Mouse (Mus musculus) kidney, postnatal 25 days (tissue): ENCODE results near the gene Kif26b.

Experiments used
- DNase-seq, 2 experiments: peaks; one replicate each; pipeline ENCODE4 v3.0.0; 2021; ENCODE audit warnings: mixed read lengths in 2 of 2

Kif26b gene

DNA sequence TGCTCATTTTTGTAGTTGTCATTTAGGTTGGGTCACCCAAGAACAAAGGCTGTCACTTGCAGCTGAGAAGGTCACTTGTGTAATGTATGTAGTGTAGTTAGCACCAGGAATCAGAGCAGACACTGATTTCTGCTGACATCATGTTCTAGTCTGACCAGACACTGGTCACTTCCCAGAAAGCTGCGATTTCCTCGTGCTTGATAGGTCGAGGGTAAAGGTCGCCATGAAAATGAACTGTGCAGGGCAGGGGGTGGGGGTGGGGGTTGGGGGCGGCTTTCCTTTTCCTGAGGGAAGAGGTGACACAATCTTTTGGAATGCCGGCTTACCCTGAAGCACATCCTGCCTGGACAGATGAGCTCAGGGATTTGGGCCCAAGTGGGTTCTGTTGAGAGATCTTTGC lies 68.8 kb downstream of the Kif26b start:
- no peak for DNase-seq

DNA sequence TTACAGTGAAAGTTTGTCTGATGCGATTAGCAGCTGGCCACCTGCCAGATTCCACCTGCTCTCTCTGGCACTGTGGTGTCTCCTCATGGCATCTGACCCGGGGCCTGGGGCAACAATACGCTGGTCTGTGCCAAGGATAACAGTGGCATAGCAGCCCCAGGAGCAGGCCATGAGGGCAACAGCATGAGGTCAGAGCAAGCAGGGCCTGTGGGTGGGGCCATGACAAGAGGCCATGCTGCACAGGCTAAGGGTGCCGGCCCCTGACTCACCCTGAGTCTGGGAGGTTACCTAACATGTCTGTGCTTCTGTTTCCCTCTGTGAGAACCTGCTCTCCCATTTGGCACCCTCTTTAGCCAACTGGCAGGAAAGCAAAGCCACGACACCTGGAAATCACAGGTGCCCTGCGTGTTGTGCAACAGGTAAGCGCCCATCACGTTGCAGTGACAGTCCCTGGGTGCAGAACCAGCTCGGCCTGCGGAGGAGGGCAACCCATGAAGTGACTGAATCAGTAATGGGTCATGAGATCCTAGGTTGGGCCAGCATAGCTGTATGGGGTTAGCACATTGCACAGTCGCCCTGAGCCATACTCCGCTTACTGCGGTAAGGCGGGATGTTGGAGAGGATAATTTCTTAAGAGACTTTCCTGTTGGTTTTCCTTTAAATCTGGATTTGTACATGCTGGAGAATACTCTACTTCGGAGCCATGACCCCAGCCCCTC lies 72.1 kb downstream of the Kif26b start:
- DNase-seq: peak; percentile 14 to 56

DNA sequence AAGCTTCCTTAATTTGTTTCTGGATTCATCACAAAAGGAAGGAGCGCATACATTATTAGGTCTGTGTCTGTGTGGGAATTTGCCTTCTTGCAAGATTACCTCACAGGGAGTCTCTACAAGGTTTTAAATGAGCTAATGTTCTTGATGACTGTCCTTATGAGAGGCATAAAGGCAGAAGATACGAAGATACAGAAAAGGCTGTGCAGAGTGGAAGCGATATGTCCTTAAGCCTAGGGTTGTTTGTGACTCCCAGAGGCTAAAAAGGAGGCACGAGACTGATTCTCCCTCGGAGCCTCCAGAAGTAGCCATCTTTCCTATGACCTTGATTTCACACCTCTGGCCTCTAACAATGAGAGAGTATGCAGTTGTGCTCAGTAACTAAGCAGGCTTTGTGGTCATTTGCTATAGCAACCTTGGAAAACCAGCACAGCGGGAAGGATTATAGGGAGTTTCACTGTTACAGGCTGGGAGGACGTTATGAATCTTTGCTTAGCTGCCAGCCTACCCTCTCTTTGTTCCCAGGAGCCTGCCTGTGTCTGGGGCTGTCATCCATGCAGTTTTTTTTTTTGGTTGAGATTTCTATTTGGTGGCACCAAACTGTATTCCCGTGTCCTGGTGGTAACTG lies 80.3 kb downstream of the Kif26b start:
- no peak for DNase-seq

DNA sequence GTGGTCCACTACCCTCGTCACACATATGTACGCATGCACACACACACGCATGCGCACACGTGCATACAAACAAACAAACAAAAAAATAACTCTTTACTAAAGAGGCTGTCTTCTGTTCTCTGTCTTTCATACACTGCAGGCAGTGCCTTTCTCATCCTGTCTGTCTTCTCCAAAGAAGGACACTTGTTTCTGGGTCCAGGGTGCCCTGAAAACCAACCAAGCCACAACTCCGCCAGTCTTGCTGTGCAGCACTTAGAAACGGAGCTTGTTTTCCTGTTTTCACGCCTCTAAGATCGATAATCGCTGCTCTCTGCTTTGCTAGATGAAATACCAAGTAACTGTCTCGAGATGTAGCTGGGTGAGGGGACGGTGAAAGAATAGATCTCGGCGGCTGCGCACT lies 82.6 kb downstream of the Kif26b start:
- DNase-seq: no peak

DNA sequence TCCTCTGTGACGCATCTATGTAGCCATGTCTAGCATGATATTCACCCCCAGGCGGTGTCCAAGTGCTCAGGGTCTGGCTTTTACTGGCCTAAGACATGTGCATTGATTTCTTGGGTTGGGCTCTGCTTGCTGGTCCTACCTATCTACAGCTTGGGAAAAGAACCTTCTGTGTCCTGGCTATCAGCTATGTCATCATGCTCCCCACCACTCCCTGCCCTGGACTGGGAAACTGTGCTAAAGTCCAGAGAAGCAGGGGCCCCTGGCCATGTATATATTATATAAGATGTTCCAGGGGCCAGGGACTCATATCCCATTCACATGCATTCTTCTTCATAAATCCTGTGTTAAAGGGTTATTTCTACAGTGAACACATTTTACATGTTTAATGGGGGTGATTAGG lies 92.4 kb downstream of the Kif26b start:
- DNase-seq: no peak

DNA sequence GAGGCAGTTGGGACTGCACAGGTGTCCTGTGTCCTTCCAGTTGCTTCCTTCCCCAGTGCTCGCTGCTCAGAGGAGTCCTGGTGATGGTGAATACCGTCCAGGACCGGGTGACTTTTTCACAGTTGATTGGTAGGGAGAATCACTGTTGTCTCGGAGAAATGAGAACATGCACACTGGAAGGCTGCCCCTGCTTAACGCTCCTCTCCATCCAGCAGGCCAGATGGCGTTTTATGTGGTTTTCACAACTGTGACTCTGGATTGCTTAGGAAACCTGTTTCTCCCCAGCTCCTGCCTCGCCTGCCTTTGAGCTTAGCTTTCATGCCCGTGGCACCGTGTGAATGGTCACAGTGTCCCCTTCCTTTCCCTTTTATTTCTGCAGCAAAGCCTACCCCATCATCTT lies 95.0 kb downstream of the Kif26b start:
- DNase-seq: no peak

DNA sequence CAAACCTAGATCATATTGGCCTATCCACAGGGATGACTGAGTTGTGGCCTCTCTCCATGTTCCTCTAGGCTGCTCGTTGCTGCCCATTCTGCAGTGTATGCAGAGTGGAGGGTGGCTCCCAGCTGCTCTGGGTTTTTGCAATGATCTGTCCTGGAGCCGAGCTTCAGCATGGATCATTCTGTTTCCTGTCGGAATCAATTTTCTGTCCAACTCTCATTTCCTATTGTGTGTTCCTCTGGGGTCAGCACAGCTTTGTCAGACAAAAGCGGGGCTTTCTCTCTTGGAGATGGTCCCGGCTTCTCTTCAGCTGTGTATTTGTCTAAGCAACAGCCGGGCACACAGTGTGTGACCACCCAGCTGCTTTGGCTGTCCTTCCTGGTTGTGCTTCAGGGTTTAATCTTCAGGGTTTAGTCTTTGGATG lies 98.0 kb downstream of the Kif26b start:
- no peak for DNase-seq

DNA sequence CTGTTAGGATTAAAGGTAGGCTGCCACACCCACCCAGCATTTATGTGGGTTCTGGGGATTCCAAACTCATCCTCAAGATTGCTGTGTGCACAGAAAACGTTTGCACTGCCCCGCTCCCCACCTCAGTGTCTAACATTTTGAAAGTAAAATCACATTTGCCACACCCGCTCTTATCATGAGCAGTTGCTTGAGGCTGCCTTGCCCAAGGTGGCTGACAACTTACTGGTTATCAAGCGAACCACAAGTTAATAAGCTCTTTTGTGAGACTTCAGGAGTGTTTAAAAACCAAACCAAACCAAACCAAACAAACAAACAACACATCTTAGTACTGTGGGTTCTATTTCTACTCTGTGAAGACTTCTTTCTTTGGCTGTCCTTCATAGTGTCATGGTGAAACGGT lies 101.1 kb downstream of the Kif26b start:
- DNase-seq: no peak

DNA sequence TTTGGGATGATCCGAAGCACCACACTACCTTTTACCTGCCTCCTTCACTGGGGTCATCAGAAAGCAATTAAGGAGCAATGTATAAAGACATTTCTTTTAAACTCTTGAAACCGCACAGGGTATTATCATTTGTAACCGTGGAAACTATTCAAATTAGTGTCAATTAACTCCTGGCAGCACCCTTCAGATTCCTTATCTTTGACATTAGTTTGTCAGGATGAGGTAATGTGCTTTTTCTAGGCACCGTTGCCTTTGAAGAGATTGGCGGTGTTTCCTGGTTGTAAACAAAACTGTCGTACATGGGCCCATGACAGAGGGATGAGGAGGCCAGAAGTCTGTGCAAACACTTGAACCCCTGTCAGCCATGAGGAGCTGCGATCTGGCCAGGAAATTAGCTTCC lies 102.9 kb downstream of the Kif26b start:
- no peak for DNase-seq

DNA sequence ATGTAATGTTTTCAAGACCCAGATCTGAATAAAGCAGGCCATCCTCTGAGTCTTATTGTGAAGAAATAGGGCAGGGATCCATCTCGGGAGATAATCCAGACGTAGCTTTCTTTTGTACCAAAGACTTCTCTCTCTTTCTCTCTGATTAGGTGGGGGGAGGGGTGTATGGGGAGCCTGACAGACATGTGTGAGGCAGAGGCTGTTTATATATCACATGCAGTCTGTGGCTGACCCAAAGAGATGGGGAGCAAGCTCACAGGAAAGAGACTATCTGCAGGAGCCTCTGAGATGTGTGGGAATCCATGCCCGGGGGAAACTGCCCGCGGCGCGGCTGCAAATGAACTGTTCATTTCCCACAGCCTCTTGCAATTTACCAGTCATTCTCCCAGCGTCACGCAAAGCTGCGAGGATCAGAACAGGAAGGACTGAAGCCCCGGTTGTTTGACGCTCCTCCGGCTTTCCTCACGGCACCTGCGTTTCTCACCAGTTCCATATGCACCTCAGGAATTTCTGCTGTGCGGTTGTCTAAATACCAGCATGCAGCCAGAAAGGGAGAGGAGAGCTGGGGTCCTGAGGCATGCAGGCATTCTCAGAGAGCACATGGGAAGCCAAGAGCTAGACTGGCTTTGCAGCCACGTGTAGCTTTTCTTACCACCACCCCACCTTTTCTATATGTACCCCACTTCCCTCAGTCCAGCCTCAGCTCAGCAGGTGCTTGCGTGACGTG lies 105.6 kb downstream of the Kif26b start:
- no peak for DNase-seq

DNA sequence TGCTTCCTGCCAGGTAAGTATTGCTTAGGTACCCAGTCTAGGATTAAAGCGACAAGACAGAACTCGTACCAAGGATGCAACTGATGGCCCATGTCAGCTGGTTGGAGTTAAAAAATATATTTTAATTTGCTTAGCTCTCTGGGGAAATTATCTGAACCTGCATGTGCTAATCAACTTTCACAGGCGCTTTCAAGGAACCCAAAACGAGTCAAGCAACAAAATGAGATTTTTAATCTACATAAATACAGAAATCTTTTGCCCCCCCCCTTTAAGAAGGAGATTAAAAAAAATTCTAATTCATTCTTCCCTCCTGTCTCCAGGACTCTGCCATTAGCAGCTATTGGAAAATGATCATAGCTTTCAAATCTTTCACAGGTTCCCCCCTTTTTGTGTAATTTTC lies 106.5 kb downstream of the Kif26b start:
- no peak for DNase-seq

DNA sequence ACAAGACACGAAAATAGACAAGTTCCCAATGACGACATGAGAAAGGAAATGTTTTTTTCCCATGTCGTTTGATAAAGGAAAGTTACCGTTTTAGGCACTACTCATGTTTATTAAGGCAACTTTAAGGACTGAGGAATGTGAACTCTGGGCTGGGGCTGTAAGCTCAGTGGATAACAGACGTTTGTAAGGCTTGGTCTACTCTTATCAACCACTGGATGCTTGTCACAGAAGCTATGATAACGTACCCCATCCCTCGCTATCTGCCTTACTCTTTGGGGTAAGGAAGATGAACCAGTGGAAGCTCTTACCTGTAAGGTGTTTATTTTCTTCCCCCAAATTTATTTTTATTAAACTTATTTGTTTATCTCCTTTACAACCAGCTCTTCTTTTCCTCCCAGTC lies 108.4 kb downstream of the Kif26b start:
- no peak for DNase-seq

DNA sequence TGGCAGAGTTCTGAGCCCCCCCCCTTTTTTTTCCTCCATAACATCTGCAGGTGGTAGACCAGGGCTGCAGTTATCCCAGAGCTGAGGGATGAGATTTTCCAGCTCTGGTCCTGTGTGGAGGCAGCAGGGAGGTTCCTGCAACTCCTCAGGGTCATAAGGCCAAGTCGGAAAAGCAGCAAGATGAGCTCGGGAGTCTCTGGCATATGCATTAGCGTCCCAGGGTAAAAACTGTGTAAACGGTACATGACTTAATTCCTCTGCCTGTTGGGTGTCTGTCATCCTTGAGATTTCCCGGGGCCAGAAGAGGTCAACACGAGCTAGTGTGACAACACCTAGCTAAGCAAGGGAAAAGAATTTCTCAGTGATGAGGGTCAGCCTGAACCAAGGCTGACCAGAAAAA lies 111.0 kb downstream of the Kif26b start:
- DNase-seq: no peak

DNA sequence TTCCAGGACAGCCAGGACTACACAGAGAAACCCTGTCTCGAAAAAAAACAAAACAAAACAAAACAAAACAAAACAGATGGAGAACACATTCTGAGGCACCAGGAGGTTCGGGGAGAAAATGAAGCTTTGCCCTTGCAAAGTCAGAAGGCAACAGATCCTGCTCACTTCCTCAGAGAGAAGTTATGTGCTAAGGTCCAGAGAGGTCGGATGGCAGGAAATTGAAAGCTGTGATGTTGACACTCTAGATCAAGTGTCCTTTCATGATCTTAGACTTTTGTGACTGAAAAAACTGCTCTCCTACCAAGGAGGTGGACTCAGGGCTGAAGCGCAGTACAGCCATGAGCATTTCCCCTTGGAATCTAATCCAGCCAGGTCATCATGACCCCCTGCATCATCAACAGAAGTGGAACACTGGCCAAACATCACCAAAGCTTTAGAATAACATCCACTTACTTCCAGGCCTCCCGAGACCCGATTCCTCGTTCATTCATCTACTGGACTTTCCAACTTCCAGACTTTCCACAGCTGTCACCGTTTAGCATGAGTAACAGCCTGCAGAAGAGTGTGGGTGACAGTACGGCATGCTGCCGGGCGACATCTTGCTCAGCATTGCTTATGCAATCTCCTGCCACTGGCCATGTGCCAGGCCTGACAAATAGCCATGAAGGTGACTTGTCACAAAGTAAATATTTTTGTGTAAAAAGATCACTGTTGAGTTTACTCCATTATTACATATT lies 112.0 kb downstream of the Kif26b start:
- peak; percentile 32 to 52 for DNase-seq

DNA sequence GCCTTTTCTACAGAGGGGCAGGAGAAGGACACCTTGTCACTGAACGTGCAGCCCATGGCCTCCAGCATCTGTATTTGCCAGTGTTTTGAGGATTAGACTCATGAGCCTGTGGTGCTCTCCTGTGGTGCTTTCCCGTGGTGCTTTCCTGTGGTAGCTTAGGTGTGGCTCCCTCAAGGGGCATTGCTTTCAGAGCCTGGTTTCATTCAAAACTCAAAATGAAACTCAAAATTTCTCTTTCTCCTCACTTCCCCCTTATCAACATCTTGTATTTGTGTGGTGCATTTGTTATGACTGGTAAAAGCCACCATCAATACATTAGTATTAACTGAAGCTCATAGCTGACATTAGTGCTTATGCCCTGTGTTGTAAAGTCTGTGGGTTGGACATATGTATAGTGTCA lies 112.9 kb downstream of the Kif26b start:
- DNase-seq: no peak

DNA sequence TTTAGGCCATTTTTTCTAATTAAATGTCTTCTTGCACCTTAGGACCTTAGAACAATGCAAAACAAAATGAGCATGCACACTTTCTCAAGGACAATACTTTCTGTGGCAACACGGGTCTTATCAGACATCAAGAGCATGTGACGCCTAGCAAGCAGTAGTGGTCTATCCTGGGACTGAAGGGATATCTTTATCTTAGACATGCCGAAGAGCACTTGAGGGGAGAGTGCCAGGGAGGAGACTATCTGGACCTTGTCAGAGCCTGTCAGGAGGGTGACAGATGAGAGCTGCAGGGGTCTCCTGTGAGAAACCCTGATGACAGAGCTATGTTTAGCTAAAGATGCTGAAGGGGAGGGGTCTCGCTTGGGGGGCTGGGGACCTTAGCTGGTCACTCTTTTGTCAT lies 116.0 kb downstream of the Kif26b start:
- DNase-seq: no peak

DNA sequence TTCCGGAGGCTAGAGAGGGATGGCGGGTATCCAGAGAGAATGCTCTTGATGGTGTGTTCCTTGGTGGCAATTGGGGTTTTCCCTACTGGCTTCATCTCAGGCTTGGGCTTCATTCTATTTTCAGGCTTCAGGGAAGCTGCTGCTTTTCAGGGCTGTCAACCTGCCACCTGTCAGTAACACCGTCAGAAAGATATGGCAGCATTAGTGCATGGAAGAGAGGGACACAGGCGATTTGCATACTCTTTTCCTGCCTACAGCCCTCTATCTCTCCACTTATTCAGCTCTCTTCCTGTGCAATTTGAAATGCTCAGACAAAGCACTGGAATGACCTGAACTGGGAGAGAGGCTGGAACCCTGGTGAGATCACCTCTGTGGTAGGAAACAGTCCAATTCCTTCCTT lies 117.7 kb downstream of the Kif26b start:
- no peak for DNase-seq

DNA sequence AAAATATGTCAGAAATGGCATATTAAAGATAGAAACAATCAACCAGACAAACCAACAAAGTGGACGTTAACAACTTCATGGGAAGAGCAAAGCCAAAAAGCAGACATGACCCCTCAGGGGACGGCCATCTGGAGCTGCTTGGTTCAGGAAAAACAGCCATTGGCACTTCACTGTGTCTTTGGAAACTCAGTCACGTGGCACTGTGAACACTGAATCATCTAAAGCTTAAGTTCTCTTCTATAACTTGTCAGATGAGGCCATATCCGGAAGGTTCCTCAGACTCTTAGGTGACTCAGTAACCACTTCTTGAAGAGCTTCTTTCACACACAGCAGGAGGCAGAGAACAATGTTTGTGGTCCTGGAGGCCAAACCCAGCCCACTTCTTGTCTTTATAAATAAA lies 126.6 kb downstream of the Kif26b start:
- no peak for DNase-seq

DNA sequence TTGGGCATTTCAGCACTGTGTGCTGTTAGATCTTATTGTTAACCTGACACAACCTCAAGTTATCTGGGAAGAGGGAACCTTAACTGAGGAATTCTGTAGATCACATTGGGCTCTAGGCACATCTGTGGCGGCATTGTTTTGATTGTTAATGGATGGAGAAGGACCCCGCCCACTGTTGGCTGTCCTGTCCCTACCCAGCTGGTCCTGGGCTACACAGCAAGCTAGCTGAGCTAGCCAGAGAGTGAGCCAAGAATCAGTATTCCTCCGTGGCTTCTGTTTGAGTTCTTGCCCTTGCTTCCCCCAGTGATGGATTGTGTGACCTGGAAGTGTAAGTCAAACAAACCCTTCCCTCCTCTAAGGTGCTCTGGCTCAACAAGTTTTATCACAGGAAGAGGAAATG lies 132.1 kb downstream of the Kif26b start:
- no peak for DNase-seq

DNA sequence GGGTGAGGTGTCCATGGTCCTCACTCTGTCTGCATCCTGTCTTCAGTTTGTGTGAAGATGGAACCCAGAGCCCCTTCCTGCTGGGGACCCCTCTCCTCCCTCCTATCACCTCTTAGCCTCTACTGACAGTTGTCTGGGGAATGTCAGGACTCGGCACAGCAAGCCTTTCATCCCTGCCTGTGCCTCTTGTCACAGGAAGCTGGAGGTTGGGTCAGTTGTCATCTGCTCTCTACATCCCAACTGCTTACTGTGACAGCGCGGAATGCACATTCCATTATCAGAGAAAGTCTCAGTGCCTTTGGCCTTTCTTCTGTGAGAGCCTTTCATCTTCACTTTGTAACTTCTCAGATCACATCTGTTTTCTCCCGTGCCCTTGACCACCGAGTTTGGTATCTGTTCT lies 132.6 kb downstream of the Kif26b start:
- no peak for DNase-seq

DNA sequence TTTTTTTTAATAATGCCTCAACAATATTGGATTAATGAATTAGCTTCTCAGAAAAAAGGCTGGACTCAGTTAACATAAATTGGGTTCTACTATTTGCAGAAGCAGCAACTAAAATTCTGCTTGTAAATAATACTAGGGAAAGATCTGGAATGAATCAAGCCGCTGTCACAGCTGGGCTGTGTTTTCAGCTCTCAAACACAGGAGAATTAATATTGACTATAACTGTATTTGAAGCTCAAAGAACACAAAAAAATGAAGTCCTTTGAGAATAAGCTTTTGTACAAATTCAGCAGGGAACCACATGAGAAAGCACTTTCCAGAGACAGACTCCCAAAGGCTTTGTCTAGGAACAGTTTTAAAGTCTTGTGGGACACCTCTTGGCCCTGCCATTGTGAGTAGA lies 134.6 kb downstream of the Kif26b start:
- DNase-seq: no peak

DNA sequence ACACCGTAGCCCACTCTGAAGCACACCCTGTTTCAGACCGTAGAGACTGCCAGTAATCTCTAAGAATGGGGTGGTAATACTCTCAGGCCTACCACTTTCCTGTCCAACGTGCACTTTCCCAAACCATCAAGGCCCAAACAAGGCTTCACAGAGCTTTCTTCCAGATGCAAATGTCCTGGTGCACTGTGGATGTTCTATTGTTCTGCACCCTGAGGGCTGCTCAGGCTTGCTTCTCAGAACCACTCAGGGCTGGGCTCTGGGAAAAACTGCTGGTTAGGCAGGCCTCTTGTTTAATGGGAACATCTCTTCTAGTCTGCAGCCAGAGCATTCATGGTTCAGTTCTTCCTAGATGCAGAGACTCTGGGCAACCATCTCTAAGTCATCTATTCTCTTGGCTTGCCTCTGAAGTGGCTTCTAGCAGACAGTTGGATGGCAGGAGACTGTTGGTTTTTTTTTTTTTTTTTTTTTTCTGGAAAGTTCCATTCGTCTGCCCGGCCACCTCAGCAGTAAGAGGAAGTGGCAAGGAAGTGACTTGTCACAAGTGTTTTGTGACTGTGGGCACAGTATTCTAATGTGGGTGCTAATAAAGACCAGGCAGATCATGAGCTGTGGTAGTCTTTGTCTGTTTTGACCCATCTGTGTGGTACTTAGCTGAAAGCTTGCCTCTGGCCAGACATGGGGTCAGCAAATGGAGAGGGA lies 135.5 kb downstream of the Kif26b start:
- DNase-seq: no peak

DNA sequence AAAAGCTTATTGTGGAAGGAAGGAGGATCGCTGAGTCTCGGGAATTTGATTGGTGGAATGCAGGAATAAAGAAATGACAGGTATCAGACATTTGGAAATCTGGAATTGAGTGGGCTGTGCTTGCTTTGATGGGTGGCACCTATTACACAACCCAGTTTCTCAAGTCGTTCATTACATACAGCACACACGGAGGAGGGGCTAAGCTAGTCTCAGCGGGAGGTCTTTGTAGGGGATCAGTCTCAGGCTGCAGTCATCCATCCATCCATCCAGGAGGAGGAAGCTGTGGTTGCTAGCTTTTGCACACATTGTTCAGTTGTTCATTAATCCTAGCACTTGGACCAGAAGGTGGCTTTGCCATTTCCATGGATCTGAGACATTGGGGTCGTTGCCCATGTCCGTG lies 137.6 kb downstream of the Kif26b start:
- DNase-seq: no peak
